Mouse (Mus musculus) skeletal muscle tissue, adult 2 months (tissue): ENCODE data around the gene Rem2.

Source experiments
- DNase-seq: peaks from one replicate; pipeline ENCODE4 v3.0.0-alpha.2; 2012; ENCODE audit warnings: low read depth, low spot score

The Rem2 gene

DNA sequence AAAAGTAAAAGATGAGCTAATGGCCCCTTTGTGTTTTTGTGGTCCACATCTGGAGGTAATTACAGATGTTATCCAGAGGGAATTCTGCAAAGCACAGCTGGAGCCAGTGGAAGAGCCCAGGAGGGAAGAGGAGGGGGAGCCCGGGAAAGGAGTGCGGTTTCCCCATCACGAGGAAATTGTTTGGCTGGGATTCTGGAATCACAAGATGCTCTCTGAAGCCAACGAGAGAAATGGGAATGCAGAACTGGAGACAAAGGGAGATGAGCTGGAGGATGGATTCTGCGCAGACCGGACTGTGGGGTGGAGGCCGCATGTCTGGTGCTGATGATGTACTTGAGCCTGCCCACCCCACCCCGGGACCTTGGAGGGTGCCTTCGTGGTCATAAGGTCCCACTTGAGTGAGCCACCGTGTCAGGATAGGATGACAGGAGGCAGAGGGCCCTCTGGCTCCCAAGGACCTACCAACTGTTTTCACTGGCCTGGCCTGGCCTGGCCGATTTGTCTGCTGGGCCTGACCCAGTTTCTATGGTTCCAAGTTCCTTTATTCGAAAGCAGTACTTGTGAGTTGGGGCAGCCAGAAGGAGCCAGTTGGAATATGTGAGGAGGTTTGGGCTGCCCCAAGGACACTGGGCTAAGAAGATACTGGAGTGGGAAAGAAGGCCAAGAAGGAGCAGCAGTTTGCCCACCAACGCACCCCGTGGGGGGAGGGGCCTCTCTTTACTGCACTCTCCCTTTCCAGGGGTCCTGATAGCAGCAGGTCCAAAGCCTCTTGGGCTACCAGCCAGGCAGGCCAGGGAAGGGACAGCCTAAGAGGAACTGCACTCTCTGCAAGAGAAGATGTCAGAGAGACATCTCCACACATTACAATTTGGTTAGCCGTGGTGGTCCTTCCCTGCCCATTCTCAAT is 31.9 kb upstream of the Rem2 start:
- DNase-seq: peak; percentile 89

DNA sequence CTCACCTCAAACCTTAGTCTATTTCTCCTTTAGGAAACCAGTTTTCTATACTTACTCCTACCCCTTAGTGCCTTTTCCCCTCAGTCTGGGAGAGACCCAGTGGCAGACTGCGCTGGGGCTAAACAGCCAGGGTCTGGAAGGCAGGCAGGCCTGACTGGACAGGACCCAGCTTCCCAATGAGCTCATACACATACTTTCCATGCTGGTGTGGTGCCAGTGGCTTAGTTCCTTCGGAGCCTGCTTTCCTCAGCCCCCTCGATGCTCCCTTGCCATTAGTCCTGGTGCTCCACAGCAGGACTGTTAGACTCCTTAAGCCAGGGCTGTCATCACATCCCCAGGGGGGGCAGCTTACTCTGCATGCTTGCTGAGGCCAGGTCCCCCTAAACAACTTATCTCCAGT is 30.4 kb upstream of the Rem2 start:
- DNase-seq: no peak

DNA sequence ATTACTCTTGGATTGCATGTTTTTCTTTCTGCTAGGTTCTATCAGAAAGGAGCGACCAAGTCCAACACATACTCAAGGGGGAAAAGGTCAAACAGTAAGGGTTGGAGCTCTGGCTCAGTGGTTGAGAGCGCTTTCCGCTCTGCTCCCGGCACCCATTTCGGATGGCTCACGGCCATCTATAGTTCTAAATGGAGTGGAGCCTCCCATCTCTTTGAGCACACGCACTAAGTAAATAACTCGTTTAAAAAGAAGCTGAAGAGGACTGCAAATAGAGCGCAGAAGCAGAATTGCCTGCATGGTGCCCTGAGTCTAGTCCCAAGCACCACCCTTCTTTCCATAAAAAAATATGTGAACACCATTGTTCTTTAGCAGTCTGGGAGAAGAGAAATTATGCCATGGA is 22.3 kb upstream of the Rem2 start:
- DNase-seq: no peak

DNA sequence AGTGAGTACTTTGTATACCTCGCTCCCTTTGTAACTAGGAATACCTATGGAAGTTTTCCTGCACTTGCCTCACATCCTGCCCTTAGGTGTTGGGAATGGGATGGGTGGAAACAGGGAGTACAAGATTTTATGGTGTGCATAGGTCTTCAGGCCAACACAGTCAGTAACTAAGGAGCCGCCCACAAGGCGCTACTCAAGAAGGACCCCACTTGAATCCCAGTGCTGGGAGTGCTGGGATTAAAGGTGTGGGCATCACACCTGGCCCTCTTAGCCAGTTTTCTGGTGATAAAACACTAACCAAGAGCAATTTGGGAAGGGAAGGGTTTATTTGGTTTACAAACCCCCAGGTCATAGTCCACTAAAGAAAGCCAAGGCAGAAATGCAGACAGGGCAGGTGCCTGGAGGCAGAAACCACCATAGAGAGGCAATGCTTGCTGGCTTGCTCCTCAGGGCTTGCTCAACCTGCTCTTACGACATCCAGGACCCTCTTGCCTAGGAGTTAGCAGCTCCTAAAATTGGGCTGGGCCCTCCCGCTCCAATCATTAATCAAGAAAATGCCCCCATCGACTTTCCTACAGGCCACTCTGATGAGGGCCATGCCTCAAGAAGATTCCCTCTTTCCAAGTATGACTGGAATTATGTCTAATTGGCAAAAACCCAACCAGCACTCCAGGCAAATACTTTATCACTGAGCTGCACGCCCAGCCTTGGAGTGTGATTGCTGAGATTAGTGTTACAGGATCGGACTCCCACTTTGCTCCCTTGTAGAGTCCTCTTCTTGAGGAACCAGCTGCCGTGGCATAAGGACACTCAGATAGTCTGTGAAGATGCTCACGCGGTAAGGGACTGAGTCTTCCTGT is 21.0 kb upstream of the Rem2 start:
- no peak for DNase-seq

DNA sequence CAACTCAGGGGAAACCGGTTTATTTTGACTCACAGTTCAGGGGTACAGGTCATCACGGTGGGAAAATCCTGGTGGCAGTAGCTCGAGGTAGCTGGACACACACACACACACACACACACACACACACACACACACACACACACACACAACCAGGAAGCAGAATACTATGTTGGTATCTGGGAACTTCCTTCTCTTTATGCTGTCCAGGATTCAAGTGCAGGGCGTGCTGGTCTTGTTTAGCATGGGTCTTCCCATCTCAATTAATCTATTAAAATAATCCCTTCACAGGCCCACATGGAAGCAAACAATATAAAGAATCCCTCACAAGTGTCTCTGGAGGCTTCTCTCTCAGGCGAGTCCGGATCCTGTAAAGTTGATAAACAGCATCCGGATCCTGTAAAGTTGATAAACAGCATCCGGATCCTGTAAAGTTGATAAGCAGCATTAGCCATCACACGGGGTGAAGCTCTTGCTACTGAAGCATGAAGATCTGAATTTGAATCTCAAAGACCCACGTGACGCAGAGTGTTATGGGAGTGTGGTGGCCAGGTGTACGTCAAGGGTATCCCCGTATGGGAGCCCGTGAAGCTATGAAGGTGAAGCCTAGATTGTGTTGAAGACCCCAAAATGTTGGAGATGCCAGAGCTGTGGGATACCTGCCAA is 17.9 kb upstream of the Rem2 start:
- DNase-seq: no peak

DNA sequence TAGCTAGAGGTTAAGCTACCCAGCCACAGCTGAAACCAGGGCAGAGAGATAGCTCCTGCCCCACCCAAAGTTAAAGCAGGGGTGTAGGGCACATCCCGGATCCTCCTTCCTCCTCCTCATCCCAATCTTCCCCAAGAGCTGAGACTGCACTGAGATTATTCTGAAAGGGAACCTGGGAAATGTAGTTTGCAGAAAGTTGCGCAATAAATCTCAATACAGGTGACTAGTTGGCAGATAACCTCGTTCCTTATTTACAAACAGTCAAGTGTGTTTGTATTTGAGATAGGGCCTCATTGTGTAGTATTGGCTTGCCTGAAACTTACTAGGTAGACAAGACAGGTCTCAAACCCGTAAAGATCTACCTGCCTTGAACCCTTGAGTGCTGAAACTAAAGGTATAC is 13.8 kb upstream of the Rem2 start:
- DNase-seq: no peak

DNA sequence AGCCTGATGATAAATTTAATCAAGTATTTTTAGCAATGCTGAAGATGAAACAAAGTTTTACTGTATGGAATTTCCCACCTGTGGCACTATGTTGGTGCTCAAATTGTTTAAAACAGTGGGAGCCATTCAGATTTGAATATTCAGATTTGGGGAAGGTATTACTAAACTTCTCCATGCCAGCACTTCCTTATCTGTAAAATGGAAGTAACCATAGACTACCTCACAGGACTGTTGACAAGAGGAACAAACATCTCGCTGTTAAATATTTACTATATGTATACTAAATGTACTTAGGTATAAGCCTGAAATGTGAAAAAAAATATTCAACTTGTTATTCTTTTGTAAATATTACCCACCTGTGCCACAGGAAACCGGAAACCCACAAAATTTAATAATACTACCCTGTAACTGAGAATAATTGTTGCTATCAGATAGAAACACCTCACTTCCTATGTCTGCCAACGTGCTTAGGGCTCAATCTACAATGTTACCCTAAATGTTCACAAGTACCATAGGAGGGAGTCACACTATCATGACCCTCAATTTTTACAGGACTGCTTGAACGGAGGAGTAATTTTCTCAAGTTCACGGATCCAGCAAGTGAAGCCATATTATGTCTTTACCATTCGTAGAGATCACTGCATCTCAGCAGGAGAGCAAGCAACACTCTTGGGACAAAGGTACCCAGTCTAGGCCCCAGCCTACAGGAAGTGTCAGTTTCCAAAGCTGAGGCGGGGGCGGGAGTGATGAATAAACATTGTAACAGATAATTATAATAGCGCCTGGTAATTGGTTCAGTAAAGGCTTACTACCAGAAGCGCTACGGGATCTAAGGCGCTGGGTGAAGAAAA is 12.6 kb upstream of the Rem2 start:
- no peak for DNase-seq

DNA sequence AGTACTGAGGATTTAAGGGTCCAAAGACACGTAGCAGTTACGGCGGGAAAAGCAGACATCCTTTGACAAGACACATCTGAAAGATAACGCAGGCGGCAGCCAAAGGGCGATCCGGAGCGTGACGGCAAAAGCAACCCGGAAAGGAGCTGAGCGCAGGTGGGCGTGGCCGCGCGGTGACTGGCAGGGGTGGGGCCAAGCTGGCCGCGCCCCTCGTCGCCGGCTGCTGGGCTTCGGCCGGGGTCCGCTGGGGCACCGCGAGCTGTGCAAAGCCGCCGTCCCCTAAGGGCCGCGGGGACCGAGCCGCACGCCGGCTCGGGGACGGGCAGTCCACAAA is 12.0 kb upstream of the Rem2 start, which contains the start of gene Lrp10:
Gene Lrp10, plus strand, starts transcription at position 179 of the 334 bp plus-strand sequence.
- DNase-seq: peak; percentile 66

DNA sequence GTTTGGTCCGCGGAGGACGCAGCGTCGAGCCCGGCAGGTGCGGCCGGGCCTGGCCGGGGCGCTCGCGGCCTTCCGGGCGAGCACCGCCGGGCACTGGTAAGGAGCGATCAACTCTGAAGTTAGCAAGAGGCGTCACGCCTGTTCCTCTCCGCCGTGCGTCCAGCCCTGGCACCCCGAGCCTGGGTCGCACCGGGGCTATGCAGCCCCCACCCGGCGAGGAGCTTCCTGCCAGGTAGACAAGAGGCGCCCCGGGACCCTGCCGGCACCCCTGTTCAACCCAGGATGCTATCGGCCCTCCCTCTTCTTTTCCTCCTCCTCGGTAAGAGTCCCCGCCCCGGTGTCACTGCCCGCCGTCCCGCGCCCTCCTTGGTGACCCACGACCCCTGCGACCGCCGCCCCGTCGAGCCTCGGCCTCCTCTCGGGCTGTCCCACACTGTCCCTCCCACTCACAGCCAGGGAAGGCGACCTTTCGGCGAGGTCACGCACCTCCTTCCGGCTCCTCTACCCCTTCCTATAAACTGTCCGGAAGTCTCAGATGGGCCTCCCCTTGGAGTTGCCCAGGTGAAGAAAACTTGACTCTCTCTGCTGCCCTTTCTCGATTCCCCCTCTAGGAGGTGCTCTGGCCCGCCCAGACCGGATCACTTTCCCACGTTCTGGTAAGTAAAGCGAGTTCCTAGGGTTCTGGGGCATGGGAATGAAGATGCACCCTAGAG is 11.5 kb upstream of the Rem2 start:
- DNase-seq: peak; percentile 48

DNA sequence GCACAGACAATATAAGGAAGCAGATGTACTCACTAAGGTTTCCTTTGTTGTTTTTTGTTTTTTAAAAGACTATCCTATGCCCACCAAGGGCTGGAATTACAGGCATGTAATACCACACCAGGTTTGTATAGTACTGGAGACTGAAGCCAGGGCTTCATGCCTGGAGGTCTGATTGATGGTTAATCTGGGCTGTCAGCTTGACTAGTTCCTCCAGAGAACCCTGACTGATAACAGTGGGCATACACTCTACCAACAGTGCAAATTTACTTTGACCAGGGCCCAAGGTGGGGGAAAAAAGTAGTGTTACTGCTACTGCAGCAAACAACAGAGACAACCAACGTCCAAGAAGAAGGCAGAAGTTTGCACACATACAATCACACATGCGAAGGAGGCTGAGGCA is 4.4 kb upstream of the Rem2 start:
- no peak for DNase-seq

DNA sequence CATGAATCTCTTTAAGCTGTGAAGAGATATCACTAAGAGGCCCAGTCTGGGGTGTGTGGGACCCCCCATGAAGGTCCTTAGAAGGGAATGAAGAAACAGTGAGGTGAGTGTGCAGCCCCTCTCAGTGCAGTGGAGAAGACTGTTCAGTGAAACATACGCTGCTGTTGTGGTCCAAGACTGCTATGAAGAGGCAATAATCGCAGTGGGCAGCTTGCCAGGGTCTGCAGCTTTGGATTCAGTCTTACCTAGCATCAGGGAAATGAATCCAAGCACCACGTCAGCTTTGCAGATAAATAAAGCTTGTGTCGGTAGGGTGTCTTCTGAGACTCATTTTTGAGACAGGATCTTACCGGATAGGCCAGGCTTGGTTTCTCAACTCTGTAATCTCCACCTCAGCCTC is 3.2 kb upstream of the Rem2 start:
- DNase-seq: no peak

DNA sequence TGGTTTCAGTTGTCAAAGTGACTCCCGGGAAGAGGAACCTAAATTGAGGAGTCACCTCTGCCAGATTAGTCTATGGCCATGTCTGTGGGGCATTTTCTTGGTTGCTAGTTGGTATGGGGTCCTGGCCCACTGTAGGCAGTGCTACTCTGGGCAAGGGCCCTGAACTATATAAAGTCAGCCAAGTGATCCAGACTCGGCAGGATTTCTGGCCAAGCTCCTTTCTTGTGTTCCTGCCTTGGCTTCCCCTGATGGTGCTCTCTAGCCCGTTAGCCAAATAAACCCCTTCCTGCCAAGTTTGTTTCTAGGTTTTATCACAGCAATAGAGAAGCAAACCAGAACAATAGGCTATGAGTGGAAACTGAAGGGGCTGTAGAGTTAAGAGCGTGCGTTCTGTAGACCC is 1.2 kb upstream of the Rem2 start:
- DNase-seq: no peak

DNA sequence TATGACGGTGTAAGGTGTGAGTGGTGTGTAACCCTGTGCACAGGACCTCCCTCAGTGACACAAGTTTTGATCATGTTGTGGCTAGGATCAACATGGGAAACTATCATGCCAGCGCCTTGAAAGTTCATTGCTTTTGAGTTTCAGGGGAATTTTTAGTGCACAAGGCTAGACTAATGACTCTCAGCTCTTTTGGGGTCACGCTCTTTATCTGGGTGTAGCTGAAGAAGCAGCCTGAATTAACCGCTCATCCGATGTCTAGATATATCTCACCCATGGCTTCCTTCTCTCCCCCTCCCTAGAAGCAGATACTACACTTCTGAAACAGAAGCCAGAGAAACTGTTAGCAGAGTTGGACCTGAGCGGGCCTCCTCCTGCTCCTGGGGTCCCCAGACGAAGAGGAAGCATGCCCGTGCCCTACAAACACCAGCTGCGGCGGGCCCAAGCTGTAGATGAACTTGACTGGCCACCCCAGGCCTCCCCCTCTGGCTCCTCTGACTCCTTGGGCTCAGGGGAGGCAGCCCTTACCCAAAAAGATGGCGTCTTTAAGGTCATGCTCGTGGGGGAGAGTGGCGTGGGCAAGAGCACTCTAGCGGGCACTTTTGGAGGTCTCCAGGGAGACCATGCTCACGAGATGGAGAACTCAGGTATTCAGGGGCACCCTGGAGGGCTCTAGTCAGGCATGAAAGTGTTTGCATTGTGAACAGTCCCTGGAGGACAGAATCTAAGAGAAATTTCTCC is 1.4 kb downstream of the Rem2 start:
- no peak for DNase-seq

DNA sequence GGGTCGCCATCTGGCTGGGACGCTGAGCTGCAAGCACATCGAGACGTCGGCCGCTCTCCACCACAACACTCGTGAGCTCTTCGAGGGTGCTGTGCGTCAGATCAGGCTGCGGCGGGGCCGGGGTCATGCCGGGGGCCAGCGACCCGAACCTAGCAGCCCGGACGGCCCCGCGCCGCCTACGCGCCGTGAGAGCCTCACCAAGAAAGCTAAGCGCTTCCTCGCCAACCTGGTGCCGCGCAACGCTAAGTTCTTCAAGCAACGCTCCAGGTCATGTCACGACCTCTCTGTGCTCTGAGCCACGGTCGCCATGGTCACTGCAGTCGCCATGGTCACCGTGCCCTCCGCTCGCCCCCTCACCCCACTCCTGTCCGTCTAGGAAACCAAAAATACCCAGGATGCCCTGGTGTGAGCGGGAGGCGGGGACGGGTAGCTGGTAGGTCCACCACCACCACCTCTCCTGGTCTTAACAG is 3.6 kb downstream of the Rem2 start:
- no peak for DNase-seq

DNA sequence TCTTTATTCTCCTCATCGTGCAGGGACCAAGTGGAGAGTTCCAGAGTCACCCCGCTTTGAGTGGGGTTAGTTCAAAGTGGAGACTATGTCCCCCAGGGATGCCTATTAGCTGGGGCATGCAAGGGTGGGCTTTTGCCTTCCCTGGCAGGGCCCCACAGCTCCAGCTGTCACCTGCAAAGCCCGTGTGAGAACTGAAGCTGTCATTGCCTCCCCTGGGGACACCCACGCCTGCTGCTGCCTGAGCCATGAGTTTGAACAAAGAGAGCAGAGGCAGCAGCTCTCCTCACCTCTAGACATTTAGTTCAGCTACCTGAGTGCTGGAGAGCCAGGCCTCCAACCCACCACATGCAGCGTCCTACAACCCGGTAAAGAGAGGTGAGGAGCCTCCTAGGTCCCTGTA is 4.8 kb downstream of the Rem2 start:
- no peak for DNase-seq

DNA sequence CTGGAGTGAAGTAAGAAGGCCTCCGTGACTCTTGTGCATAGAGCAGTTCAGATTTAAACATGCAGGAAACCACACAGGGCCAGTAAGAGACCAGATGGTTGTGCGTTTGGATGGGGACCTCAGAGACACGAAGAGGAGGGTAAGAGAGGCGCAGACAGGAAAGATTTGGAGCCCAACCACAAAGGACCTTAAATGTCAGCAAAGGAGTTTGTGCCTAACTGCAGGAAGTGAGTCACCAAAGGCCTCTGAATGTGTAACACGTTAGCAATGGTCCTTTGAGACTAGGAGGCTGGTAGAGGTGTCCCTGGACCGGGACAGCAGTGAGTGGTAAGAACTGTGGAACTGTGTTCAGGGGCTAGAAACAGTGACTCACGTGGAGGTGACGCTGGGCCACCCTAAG is 5.5 kb downstream of the Rem2 start:
- DNase-seq: no peak

DNA sequence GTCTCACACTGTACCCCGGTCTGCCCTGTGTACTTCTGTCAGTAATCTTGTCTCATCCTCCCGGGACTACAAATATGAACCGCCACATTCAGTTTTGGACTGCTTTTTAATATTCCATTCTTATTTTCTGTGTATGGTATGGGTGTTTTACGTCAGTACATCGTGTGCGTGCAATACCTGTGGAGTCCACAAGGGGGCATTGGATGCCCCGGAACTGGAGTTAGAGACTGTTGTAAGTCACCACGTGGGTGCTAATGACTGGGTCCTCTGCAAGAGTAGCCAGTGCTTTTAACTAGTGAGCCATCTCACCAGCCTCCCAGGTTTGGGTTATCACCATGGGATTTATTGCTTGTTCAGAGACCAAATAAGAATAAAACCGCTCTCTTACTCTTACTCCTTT is 6.6 kb downstream of the Rem2 start:
- DNase-seq: no peak

DNA sequence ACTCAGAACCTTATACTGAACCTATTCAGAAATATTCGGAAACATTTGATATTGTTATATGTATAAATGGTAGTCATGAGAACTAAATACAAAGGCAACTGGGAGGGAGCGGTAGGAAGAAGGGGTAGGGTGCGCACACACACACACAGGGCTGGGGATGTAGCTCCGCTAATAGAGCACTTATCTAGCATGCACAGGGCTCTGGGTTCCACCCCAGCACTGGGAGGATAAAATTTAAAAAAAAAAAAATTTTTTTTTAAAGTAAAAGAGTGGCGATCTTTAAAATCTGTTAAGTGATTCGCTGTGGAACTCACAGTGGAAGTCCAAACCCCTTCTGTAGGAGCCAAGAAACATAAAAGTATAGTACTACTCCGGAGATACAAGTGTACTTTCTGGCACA is 10.0 kb downstream of the Rem2 start:
- DNase-seq: no peak

DNA sequence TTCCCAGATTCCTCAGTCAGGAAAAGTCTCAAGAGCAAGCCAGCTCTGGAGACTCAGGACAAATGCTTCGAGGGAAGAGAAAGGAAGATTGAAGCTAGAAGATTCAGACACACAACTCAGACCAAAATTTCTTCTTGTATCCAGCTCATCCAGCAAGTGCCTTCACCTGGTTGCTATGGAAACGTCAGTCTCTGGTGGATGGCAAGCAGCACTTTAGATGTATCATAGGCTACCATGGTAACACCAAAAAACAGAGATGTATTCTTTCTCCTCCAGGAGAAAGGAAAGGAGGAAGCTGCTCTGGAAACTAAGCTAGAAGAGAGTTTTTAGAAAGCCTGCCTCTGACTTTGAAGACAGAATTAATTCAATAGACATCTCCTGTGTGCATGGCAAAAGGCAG is 11.8 kb downstream of the Rem2 start:
- no peak for DNase-seq

DNA sequence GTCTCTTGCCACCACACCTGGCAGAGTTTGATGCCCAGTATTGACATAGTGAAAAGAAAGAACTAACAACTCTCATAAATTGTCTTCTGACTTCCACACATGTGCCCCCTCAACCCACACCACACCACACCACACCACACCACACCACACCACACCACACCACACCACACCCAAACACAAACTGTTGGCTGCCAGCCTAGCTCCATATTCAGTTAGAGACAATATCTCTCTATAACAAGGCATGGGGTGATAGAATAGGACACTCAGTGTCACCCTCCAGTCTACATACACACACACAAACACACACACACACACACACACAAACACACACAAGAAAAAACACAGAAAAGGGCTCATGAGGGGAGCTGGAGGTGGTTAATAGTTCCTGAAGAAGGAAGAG is 12.4 kb downstream of the Rem2 start:
- DNase-seq: no peak
